Mouse (Mus musculus): ENCODE measurements at regions not wholly inside any gene's neighbourhood (a gene's known extent, or its start where the extent isn't known, plus 50 kb on each side); places are given as distances from the start of the nearest gene placed in this dataset.
A peak's percentile ranks its signal among the peaks of the same experiment; 100 is the strongest.
"Not testable (repeated sequence)": the region's sequence is repeated elsewhere in the genome, so short reads cannot be mapped to it uniquely, and the experiment has no call there.

DNA sequence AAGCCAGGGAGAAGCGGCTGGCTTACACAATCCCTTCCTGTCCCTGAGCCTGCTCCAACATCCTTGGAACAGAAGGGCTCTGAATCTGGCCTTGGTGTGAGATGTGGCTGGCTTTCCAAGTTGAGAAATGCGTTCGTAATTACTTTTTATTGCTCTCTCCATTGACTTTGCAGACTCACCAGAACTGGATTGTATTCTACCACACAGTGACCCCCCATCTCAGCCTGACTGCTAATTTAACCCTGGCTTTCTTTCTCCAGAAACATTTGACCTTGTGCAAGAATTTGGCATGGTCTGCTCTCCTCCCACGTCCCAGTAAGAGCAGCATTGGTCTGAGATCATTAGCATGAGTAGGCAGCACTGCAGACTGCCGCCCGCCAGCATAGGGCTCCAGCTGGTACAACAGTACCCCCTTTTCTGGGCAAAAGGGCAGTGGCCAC, 210.2 kb downstream of the Cd47 start:
- 44% methylated on average over 6 of the region's 6 CpGs for WGBS
- Histone ChIP-seq H3K4me3 (no peak overlapping the region), H3K27me3 (no peaks in the 10 kb centered on the region), H3K9ac (no peak overlapping the region), H3K27ac (peak overlapping the region; percentile 48), H3K36me3 (no peaks in the 10 kb centered on the region), H3K4me1 (peaks cover 12% of the 10 kb centered on the region; the same call in 1 of the 2 replicates), H3K9me3 (no peaks in the 10 kb centered on the region), H3K4me2 (no peak overlapping the region)
- ATAC-seq (ENCODE audit: borderline replicate concordance, extremely low read depth, low FRiP score, low TSS enrichment) = peak; percentile 90

DNA sequence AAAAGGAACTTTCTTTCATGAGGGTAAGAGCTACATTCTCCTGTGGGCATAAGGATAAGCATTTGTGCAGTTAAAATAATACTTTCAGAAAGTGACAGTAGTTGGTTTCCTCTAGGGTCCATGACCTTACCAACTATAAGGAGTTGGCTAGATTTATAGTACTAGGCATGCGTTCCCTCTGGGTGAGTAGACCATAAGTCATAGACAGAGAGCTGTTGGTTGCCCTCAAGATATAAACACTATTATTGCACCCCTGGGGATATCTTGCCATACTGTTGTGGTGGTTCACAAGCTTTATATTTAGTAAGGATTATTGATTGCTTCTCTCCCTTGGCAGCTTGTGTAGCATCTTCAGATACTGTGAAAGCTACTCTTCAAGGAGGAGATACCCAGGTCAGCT, 223.6 kb downstream of the Cd47 start:
- Histone ChIP-seq H3K4me1 (peaks cover 4% of the 10 kb centered on the region), H3K36me3 (no peaks in the 10 kb centered on the region), H3K4me2 (no peak overlapping the region), H3K27me3 (no peaks in the 10 kb centered on the region), H3K9me3 (no peaks in the 10 kb centered on the region), H3K4me3 (no peak overlapping the region), H3K27ac (no peak overlapping the region), H3K9ac (no peak overlapping the region)
- 98% methylated on average over 1 of the region's 1 CpGs for WGBS
- ATAC-seq (ENCODE audit: borderline replicate concordance, extremely low read depth, low FRiP score, low TSS enrichment) = no peak

DNA sequence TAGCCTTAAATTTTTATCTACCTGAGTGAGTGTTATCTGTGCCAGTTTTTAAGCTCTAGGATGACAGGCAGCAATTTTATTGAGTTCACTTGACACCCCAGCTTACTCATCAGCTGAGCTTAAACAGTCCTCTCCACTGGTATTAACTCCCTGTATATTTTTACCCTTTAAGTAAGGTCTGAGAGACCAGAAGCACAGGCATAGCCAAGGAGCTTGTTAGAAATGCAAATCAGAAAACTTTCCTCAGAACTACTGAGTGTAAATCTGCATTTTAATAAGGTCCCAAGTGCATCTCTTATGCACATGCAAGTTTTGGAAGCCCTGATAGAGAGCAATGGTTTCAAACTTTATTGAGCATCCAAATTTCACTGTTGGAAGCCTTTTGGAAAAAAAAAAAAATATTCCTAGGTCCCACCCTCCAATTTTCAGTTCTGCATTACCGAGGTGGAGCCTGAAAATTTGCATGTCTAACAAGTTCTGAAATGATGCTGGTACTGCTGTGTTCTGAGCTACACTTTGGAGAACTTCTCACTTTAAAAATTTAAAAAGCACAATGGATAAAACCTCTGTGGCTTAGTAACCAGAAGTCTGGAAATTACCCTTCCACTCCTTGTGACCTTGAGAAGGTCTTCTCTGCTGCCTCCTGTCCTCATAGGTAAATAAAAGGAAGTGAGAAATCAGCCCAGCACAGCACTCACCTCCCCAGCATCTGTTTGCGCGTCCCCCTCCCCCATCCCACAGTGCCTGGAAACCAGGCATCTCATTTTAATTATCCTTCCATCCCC, 226.0 kb downstream of the Cd47 start:
- Histone ChIP-seq H3K27ac (no peak overlapping the region), H3K27me3 (no peaks in the 10 kb centered on the region), H3K9me3 (no peaks in the 10 kb centered on the region), H3K4me2 (no peak overlapping the region), H3K4me1 (peaks cover 4% of the 10 kb centered on the region), H3K36me3 (no peaks in the 10 kb centered on the region), H3K9ac (no peak overlapping the region; the same call in 1 of the 2 replicates), H3K4me3 (no peak overlapping the region)
- ATAC-seq (ENCODE audit: borderline replicate concordance, extremely low read depth, low FRiP score, low TSS enrichment) = no peak
- 12% methylated on average over 3 of the region's 3 CpGs for WGBS

DNA sequence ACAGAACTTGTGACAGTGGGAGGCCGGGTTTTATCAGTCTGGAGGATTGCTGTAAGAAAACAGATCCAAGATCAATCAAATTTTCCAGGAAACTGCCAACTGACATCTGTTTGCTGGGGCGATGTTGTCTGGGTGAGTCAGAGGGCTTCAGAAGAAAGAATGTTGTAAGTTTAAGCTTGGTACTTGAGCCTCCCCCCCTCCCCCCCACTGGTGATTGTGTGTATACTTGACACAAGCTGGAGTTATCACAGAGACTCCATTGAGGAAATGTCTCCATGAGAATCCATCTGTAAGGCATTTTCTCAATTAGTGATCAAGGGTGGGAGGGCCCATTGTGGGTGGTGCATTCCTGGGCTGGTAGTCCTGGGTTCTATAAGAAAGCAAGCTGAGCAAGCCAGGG, 226.9 kb downstream of the Cd47 start:
- Histone ChIP-seq H3K9me3 (no peaks in the 10 kb centered on the region), H3K4me3 (no peak overlapping the region), H3K4me2 (no peak overlapping the region), H3K36me3 (no peaks in the 10 kb centered on the region), H3K4me1 (peaks cover 4% of the 10 kb centered on the region), H3K9ac (no peak overlapping the region), H3K27me3 (no peaks in the 10 kb centered on the region), H3K27ac (no peak overlapping the region)
- ATAC-seq (ENCODE audit: borderline replicate concordance, extremely low read depth, low FRiP score, low TSS enrichment) = no peak
- WGBS = 7% methylated on average over 2 of the region's 2 CpGs

DNA sequence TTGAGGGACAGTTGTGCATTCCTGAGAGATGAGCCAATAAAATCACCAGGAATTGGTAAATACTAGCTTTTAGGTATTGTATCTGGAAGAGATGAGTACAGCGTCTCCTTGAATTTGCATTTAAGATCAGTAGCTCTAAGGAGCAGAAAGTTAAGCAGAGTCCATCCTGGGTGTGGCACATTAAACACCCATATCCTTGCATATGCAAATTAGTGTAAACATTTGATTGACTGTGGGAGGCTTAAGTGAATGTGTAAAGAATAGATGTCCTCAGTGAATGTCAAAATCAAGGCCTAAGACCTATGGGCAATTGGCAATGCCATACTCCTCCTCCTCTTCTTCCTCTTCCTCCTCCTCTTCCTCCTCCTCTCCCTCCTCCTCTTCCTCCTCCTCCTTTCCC, 229.4 kb downstream of the Cd47 start:
- no peak for ATAC-seq (ENCODE audit: borderline replicate concordance, extremely low read depth, low FRiP score, low TSS enrichment)
- H3K27ac ChIP-seq = no peak overlapping the region
- peaks cover 4% of the 10 kb centered on the region for H3K4me1 ChIP-seq
- 85% methylated on average over 1 of the region's 1 CpGs for WGBS
- H3K9me3 ChIP-seq = no peaks in the 10 kb centered on the region
- H3K9ac ChIP-seq = no peak overlapping the region
- H3K27me3 ChIP-seq = no peaks in the 10 kb centered on the region
- no peaks in the 10 kb centered on the region for H3K36me3 ChIP-seq
- H3K4me2 ChIP-seq = no peak overlapping the region
- H3K4me3 ChIP-seq = no peak overlapping the region

DNA sequence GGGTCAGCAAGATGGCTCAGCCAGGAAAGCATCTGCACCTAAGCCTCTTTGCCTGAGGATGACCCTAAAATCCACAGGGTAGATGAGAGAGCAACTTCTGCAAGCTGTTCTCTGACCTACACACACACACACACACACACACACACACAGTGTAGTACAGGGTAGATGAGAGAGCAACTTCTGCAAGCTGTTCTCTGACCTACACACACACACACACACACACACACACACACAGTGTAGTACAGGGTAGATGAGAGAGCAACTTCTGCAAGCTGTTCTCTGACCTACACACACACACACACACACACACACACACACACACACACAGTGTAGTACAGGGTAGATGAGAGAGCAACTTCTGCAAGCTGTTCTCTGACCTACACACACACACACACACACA, 230.0 kb downstream of the Cd47 start:
- ATAC-seq (ENCODE audit: borderline replicate concordance, extremely low read depth, low FRiP score, low TSS enrichment) = peak; percentile 41; the same call in 1 of the 2 replicates
- H3K4me3 ChIP-seq, H3K36me3 ChIP-seq, H3K9ac ChIP-seq, H3K4me1 ChIP-seq, H3K9me3 ChIP-seq, H3K4me2 ChIP-seq, H3K27ac ChIP-seq, H3K27me3 ChIP-seq: not testable (repeated sequence)

DNA sequence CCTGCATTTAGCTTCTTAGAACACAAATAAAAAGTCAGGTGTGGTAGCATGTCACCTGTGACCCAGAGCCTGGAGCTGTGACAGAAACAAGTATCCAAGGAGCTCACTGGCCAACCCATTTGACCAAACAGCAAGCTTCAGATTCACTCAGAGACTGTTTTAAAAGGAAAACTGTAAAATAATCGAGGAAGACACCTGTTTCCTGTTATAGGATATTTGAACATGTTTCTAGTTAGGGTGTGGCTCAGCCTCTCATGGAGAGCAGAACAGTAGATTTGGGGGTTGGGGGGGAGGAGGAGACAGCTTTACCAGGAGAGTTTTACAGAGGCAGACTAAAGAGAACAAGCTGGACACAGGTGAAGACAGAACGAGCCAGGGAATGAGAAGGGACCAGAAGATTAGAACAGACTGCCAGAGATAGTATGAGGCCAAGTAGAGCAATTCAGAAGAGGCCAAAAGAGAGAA, 230.6 kb downstream of the Cd47 start:
- Histone ChIP-seq H3K27ac (no peak overlapping the region; the same call in 1 of the 2 replicates), H3K4me2 (no peak overlapping the region), H3K4me1 (peaks cover 4% of the 10 kb centered on the region), H3K4me3 (no peak overlapping the region), H3K9me3 (no peaks in the 10 kb centered on the region), H3K9ac (no peak overlapping the region), H3K27me3 (no peaks in the 10 kb centered on the region), H3K36me3 (no peaks in the 10 kb centered on the region)
- no peak for ATAC-seq (ENCODE audit: borderline replicate concordance, extremely low read depth, low FRiP score, low TSS enrichment)
- 30% methylated on average over 2 of the region's 2 CpGs for WGBS

DNA sequence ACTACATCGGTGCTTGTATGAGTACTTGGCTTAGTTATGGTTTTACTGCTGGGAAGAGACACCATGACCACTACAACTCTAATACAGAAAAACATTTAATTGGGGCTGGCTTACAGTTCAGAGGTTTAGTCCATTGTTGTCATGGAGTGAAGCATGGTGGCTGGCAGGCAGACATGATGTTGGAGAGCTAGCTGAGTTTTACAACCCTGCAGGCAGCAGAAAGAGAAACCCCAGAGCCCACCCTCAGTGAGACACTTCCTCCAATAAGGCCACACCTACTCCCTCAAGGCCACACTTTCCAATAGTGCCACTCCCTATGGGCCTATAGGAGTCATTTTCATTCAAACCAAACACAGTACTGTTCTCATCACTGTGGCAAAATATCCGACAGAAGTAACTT, 232.5 kb downstream of the Cd47 start:
- Histone ChIP-seq H3K4me3 (no peak overlapping the region), H3K9ac (no peak overlapping the region), H3K4me2 (no peak overlapping the region), H3K4me1 (no peaks in the 10 kb centered on the region), H3K9me3 (no peaks in the 10 kb centered on the region), H3K27ac (no peak overlapping the region), H3K27me3 (no peaks in the 10 kb centered on the region), H3K36me3 (no peaks in the 10 kb centered on the region)
- 72% methylated on average over 2 of the region's 2 CpGs for WGBS
- no peak for ATAC-seq (ENCODE audit: borderline replicate concordance, extremely low read depth, low FRiP score, low TSS enrichment)

DNA sequence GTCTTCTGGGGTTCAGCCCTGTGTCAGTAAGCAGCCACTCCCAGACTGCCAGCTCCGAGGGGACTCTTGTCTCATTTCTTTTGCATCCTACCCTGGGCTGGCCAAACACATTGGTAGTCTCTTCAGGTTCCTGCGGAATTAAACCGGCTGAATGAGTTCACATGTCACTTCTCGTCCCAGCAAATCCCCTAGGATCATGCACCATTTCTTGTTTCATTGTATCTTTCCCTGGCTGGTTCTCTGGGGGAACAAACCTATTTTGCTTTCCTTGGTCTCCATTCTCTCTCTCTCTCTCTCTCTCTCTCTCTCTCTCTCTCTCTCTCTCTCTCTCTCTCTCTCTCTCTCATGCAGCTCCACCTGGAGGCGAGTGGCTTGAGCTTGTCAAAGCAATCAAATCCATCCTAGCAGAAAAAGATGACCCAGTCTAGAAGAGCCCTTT, 236.0 kb downstream of the Cd47 start:
- H3K27ac ChIP-seq = no peak overlapping the region
- H3K36me3 ChIP-seq = no peaks in the 10 kb centered on the region
- H3K4me1 ChIP-seq = no peaks in the 10 kb centered on the region
- H3K4me3 ChIP-seq = no peak overlapping the region
- no peak for ATAC-seq (ENCODE audit: borderline replicate concordance, extremely low read depth, low FRiP score, low TSS enrichment)
- H3K9me3 ChIP-seq = no peaks in the 10 kb centered on the region
- 47% methylated on average over 5 of the region's 5 CpGs for WGBS
- H3K9ac ChIP-seq = no peak overlapping the region
- no peaks in the 10 kb centered on the region for H3K27me3 ChIP-seq
- H3K4me2 ChIP-seq = no peak overlapping the region

DNA sequence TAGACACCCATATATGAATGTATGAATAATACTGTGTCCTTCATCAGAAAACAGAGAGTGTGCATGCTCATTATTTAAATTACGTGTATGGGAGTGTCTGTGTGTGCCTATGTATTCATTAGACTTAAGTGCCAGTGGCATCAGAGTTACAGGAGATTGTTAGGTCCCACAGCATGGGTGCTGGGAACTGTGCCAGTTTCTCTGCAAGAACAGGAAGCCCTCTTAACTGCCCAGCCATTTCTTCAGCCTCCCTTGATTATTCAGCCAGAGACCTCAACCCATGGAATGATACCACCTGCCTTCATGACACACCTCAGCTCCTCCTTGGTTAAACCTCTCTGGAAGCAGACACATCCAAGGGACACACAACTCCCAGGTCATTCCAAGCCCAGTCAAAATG, 243.8 kb downstream of the Cd47 start:
- Histone ChIP-seq H3K27ac (no peak overlapping the region), H3K9me3 (no peaks in the 10 kb centered on the region), H3K27me3 (no peaks in the 10 kb centered on the region), H3K9ac (no peak overlapping the region), H3K36me3 (no peaks in the 10 kb centered on the region), H3K4me1 (0 out of 2 replicates have a peak, but pooled peaks cover 5% of the 10 kb centered on the region), H3K4me3 (no peak overlapping the region), H3K4me2 (no peak overlapping the region)
- no peak for ATAC-seq (ENCODE audit: borderline replicate concordance, extremely low read depth, low FRiP score, low TSS enrichment)
- 82% methylated on average over 1 of the region's 1 CpGs for WGBS

DNA sequence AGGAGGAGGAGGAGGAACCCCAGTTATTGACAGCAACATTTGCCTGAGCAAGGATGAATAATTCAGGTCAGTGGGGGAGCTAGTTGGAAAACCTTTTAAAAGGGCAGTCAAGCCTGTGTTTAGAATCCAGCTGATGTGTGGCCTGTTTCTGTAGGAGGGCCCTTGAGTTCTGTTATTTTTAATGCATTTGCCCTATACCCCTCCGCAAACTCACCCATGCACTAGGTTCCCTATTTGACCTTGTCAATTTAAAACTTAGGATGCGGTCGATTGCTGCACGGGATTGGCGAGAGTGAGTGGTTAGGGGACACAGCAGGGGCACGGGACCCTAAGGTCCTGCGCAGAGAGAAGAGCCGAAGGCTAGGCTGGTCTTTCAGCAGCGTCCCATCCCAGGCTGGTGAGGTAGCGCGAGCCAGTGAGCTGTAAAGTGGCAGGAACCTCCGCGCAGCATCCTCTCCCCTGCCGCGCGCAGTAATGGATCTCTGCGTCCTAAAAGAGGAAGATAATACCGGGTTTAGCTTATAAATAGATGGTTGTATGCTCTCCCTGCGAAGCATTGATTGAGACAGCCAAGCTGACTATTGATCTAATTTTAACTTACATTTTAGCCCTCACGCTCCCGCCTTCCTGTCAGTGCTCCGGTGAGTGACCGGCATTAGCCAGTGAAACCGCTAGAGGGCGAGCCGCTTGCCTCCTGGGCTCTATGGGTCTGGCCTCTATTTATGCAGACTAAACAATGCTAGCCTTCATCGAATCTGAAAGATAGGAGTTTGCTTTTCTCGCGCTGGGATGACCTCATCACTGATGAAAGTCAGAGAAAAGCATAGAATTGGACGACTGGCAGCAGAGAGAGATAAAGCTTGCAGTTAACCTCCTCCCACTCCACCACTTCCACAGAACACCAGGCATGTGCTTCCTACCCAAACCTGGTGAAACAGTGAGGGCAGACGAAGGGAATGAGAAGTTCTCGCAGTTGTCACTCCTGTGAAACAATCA, 245.5 kb downstream of the Cd47 start:
- Histone ChIP-seq H3K27me3 (no peaks in the 10 kb centered on the region), H3K4me3 (peak overlapping the region; percentile 35), H3K9me3 (no peaks in the 10 kb centered on the region), H3K27ac (no peak overlapping the region), H3K36me3 (no peaks in the 10 kb centered on the region), H3K4me1 (0 out of 2 replicates have a peak, but pooled peaks cover 5% of the 10 kb centered on the region), H3K9ac (no peak overlapping the region), H3K4me2 (peak overlapping the region; percentile 69)
- ATAC-seq (ENCODE audit: borderline replicate concordance, extremely low read depth, low FRiP score, low TSS enrichment) = peak; percentile 84; the same call in 1 of the 2 replicates
- WGBS = 15% methylated on average over 32 of the region's 32 CpGs

DNA sequence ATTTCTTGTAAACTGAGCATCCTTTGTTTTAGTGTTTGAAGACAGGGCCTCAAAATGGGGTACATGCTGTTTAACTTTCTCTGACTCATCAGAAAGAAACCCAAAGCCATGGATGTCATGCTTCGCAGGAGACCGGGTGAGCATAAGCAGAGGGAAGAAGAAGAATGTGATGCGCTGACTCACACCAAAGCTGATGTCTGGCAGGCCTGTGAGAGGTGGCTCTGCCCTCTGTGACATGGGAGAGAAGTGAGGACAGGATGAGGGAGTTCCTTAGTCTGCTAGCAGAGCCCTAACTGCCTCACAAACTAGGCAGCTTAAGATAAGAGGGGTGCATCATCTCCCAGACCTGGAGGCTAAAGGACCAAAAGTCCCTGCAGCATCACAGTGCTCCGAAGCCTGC, 263.2 kb downstream of the Cd47 start:
- Histone ChIP-seq H3K4me2 (no peak overlapping the region), H3K4me1 (no peaks in the 10 kb centered on the region), H3K27ac (no peak overlapping the region), H3K36me3 (no peaks in the 10 kb centered on the region), H3K27me3 (no peaks in the 10 kb centered on the region), H3K9ac (no peak overlapping the region), H3K4me3 (no peak overlapping the region), H3K9me3 (no peaks in the 10 kb centered on the region)
- WGBS = 79% methylated on average over 4 of the region's 4 CpGs
- ATAC-seq (ENCODE audit: borderline replicate concordance, extremely low read depth, low FRiP score, low TSS enrichment) = no peak
